Mouse (Mus musculus): Measurements from ENCODE around the gene Lsp1. TPM values are rescaled to one million over a fixed set of nuclear protein-coding genes. Genes with fewer than 3 reads are reported as not detected.

Lsp1 gene
- 49.6 and 83.5 TPM in 2 replicates for polyA plus RNA-seq (2015; fragmentation: Nextera tagmentation; extraction: Ambion mirVana)

- H3K4me2 ChIP-seq: peak within 1 kb of the TSS; percentile 4; the same call in 1 of the 2 replicates
- 93% methylated on average over 7 of the region's 7 CpGs for WGBS
- H3K27ac ChIP-seq: peak within 1 kb of the TSS; percentile 97
- peaks cover 73% of the 10 kb centered on the region for H3K4me1 ChIP-seq (replicated peaks)
- H3K27me3 ChIP-seq: no peaks in the 10 kb centered on the region
- peak within 1 kb of the TSS; percentile 15; the same call in 1 of the 2 replicates for H3K4me3 ChIP-seq
- H3K9me3 ChIP-seq (replicated peaks): no peaks in the 10 kb centered on the region
- no peaks in the 10 kb centered on the region for H3K36me3 ChIP-seq
- H3K9ac ChIP-seq: no peak within 1 kb of the TSS
- no peak for ATAC-seq (replicated peaks; ENCODE audit: insufficient number of reproducible peaks, insufficient read depth, low FRiP score, low read depth)
Observed at GRCm38 (mm10) chr7:142460636-142461077, at the start of gene Lsp1. Gene Lsp1 (plus strand): TSS chr7:142460809.

- Histone ChIP-seq H3K36me3 (no peaks in the 10 kb centered on the region), H3K9me3 (replicated peaks) (no peaks in the 10 kb centered on the region), H3K9ac (no peak overlapping the region), H3K4me1 (replicated peaks) (no peaks in the 10 kb centered on the region), H3K4me2 (no peak overlapping the region), H3K4me3 (no peak overlapping the region), H3K27ac (no peak overlapping the region), H3K27me3 (no peaks in the 10 kb centered on the region)
- WGBS: 78% methylated on average over 6 of the region's 6 CpGs
- no peak for ATAC-seq (replicated peaks; ENCODE audit: insufficient number of reproducible peaks, insufficient read depth, low FRiP score, low read depth)
Observed at GRCm38 (mm10) chr7:142413285-142413684, 47.3 kb upstream of the Lsp1 start.

GRCm38 (mm10) chr7:142415314-142415713, 45.3 kb upstream of the Lsp1 start:
- H3K27me3 ChIP-seq: no peaks in the 10 kb centered on the region
- H3K36me3 ChIP-seq: no peaks in the 10 kb centered on the region
- H3K9me3 ChIP-seq (replicated peaks): no peaks in the 10 kb centered on the region
- 55% methylated on average over 4 of the region's 4 CpGs for WGBS
- no peak overlapping the region for H3K4me2 ChIP-seq
- no peaks in the 10 kb centered on the region for H3K4me1 ChIP-seq (replicated peaks)
- H3K27ac ChIP-seq: no peak overlapping the region
- H3K9ac ChIP-seq: no peak overlapping the region
- ATAC-seq (replicated peaks; ENCODE audit: insufficient number of reproducible peaks, insufficient read depth, low FRiP score, low read depth): no peak
- no peak overlapping the region for H3K4me3 ChIP-seq

- no peak overlapping the region for H3K4me2 ChIP-seq
- H3K9me3 ChIP-seq (replicated peaks): no peaks in the 10 kb centered on the region
- no peak overlapping the region for H3K27ac ChIP-seq
- no peaks in the 10 kb centered on the region for H3K27me3 ChIP-seq
- no peaks in the 10 kb centered on the region for H3K36me3 ChIP-seq
- H3K4me1 ChIP-seq (replicated peaks): no peaks in the 10 kb centered on the region
- 69% methylated on average over 3 of the region's 3 CpGs for WGBS
- no peak overlapping the region for H3K4me3 ChIP-seq
- H3K9ac ChIP-seq: no peak overlapping the region
- no peak for ATAC-seq (replicated peaks; ENCODE audit: insufficient number of reproducible peaks, insufficient read depth, low FRiP score, low read depth)
Observed at GRCm38 (mm10) chr7:142416225-142416624, 44.4 kb upstream of the Lsp1 start.

- no peaks in the 10 kb centered on the region for H3K36me3 ChIP-seq
- H3K4me2 ChIP-seq: no peak overlapping the region
- no peak overlapping the region for H3K9ac ChIP-seq
- no peak for ATAC-seq (replicated peaks; ENCODE audit: insufficient number of reproducible peaks, insufficient read depth, low FRiP score, low read depth)
- WGBS: 84% methylated on average over 2 of the region's 2 CpGs
- no peaks in the 10 kb centered on the region for H3K27me3 ChIP-seq
- no peak overlapping the region for H3K4me3 ChIP-seq
- H3K27ac ChIP-seq: no peak overlapping the region
- no peaks in the 10 kb centered on the region for H3K9me3 ChIP-seq (replicated peaks)
- no peaks in the 10 kb centered on the region for H3K4me1 ChIP-seq (replicated peaks)
Observed at GRCm38 (mm10) chr7:142418027-142418426, 42.6 kb upstream of the Lsp1 start.

GRCm38 (mm10) chr7:142418679-142419078, 41.9 kb upstream of the Lsp1 start:
- Histone ChIP-seq H3K4me3 (no peak overlapping the region), H3K9me3 (replicated peaks) (no peaks in the 10 kb centered on the region), H3K4me1 (replicated peaks) (no peaks in the 10 kb centered on the region), H3K27me3 (no peaks in the 10 kb centered on the region), H3K36me3 (no peaks in the 10 kb centered on the region), H3K4me2 (no peak overlapping the region), H3K27ac (no peak overlapping the region), H3K9ac (no peak overlapping the region)
- WGBS: 87% methylated on average over 8 of the region's 8 CpGs
- no peak for ATAC-seq (replicated peaks; ENCODE audit: insufficient number of reproducible peaks, insufficient read depth, low FRiP score, low read depth)

- Histone ChIP-seq H3K36me3 (no peaks in the 10 kb centered on the region), H3K4me1 (replicated peaks) (no peaks in the 10 kb centered on the region), H3K9ac (no peak overlapping the region), H3K4me2 (no peak overlapping the region), H3K27ac (no peak overlapping the region), H3K4me3 (no peak overlapping the region), H3K27me3 (no peaks in the 10 kb centered on the region), H3K9me3 (replicated peaks) (no peaks in the 10 kb centered on the region)
- ATAC-seq (replicated peaks; ENCODE audit: insufficient number of reproducible peaks, insufficient read depth, low FRiP score, low read depth): no peak
- WGBS: 60% methylated on average over 5 of the region's 5 CpGs
Observed at GRCm38 (mm10) chr7:142419887-142420286, 40.7 kb upstream of the Lsp1 start.

GRCm38 (mm10) chr7:142421826-142422225, 38.8 kb upstream of the Lsp1 start:
- ATAC-seq (replicated peaks; ENCODE audit: insufficient number of reproducible peaks, insufficient read depth, low FRiP score, low read depth): no peak
- H3K27me3 ChIP-seq: no peaks in the 10 kb centered on the region

GRCm38 (mm10) chr7:142425641-142426213, 34.9 kb upstream of the Lsp1 start:
- no peaks in the 10 kb centered on the region for H3K27me3 ChIP-seq
- H3K9me3 ChIP-seq (replicated peaks): no peaks in the 10 kb centered on the region
- no peak for ATAC-seq (replicated peaks; ENCODE audit: insufficient number of reproducible peaks, insufficient read depth, low FRiP score, low read depth)
- H3K27ac ChIP-seq: no peak overlapping the region
- no peak overlapping the region for H3K9ac ChIP-seq
- 52% methylated on average over 11 of the region's 11 CpGs for WGBS
- H3K4me1 ChIP-seq (replicated peaks): peaks cover 17% of the 10 kb centered on the region
- no peak overlapping the region for H3K4me2 ChIP-seq
- no peak overlapping the region for H3K4me3 ChIP-seq
- H3K36me3 ChIP-seq: no peaks in the 10 kb centered on the region

More at GRCm38 (mm10) chr7:142421826-142422225, 38.8 kb upstream of the Lsp1 start:
- H3K9ac ChIP-seq: no peak overlapping the region
- no peaks in the 10 kb centered on the region for H3K36me3 ChIP-seq
- no peak overlapping the region for H3K4me2 ChIP-seq
- WGBS: 62% methylated on average over 2 of the region's 2 CpGs
- H3K4me3 ChIP-seq: no peak overlapping the region
- no peak overlapping the region for H3K27ac ChIP-seq
- no peaks in the 10 kb centered on the region for H3K9me3 ChIP-seq (replicated peaks)
- no peaks in the 10 kb centered on the region for H3K4me1 ChIP-seq (replicated peaks)

GRCm38 (mm10) chr7:142428213-142428612, 32.4 kb upstream of the Lsp1 start:
- peak; percentile 37; the same call in 1 of the 2 replicates for ATAC-seq (replicated peaks; ENCODE audit: insufficient number of reproducible peaks, insufficient read depth, low FRiP score, low read depth)
- no peaks in the 10 kb centered on the region for H3K36me3 ChIP-seq
- H3K27ac ChIP-seq: no peak overlapping the region
- WGBS: 22% methylated on average over 7 of the region's 7 CpGs
- H3K4me3 ChIP-seq: no peak overlapping the region
- H3K27me3 ChIP-seq: no peaks in the 10 kb centered on the region
- no peaks in the 10 kb centered on the region for H3K9me3 ChIP-seq (replicated peaks)
- H3K4me2 ChIP-seq: no peak overlapping the region
- peaks cover 22% of the 10 kb centered on the region for H3K4me1 ChIP-seq (replicated peaks)
- H3K9ac ChIP-seq: no peak overlapping the region

GRCm38 (mm10) chr7:142430160-142430678, 30.4 kb upstream of the Lsp1 start:
- H3K27me3 ChIP-seq: no peaks in the 10 kb centered on the region
- H3K9me3 ChIP-seq (replicated peaks): no peaks in the 10 kb centered on the region
- no peak overlapping the region for H3K9ac ChIP-seq
- no peak overlapping the region; the same call in 1 of the 2 replicates for H3K4me2 ChIP-seq
- WGBS: 21% methylated on average over 12 of the region's 12 CpGs
- peak; percentile 48; the same call in 1 of the 2 replicates for ATAC-seq (replicated peaks; ENCODE audit: insufficient number of reproducible peaks, insufficient read depth, low FRiP score, low read depth)
- H3K4me1 ChIP-seq (replicated peaks): peaks cover 36% of the 10 kb centered on the region
- peak overlapping the region; percentile 64 for H3K27ac ChIP-seq
- no peaks in the 10 kb centered on the region for H3K36me3 ChIP-seq
- no peak overlapping the region for H3K4me3 ChIP-seq

GRCm38 (mm10) chr7:142431106-142431505, 29.5 kb upstream of the Lsp1 start:
- H3K36me3 ChIP-seq: no peaks in the 10 kb centered on the region
- WGBS: 84% methylated on average over 14 of the region's 14 CpGs
- peak; percentile 24; the same call in 1 of the 2 replicates for ATAC-seq (replicated peaks; ENCODE audit: insufficient number of reproducible peaks, insufficient read depth, low FRiP score, low read depth)
- no peak overlapping the region for H3K4me2 ChIP-seq
- H3K27ac ChIP-seq: peak overlapping the region; percentile 64
- no peaks in the 10 kb centered on the region for H3K27me3 ChIP-seq
- peaks cover 36% of the 10 kb centered on the region for H3K4me1 ChIP-seq (replicated peaks)
- H3K9ac ChIP-seq: no peak overlapping the region
- H3K9me3 ChIP-seq (replicated peaks): no peaks in the 10 kb centered on the region
- H3K4me3 ChIP-seq: no peak overlapping the region

Measured in heart, embryonic 15.5 days (tissue).